Mouse (Mus musculus): ENCODE measurements at regions not wholly inside any gene's neighbourhood (a gene's known extent, or its start where the extent isn't known, plus 50 kb on each side); places are given as distances from the start of the nearest gene placed in this dataset.
"Not testable (repeated sequence)": the region's sequence is repeated elsewhere in the genome, so short reads cannot be mapped to it uniquely, and the experiment has no call there.

DNA sequence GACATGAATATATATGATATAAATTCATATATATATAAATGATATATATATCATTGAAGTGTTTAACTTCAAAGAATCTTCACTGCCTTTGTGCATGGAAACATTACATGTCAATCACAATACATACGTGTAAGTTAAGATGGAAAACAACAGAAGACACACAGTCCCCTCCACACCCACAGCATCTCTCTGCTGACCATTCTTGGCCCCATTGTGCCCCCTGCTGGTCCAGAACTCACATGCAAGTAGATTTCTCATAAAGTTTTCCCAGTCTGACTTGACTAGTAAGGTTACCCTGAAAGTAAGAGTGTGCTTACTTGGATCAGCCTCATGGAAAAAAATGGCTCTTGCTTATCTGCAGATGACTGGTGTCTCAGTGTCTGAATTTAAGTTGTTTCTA, 926.3 kb upstream of the Zfp386 start:
- in situ Hi-C loops (cut with MboI, MseI) = no loop called here

DNA sequence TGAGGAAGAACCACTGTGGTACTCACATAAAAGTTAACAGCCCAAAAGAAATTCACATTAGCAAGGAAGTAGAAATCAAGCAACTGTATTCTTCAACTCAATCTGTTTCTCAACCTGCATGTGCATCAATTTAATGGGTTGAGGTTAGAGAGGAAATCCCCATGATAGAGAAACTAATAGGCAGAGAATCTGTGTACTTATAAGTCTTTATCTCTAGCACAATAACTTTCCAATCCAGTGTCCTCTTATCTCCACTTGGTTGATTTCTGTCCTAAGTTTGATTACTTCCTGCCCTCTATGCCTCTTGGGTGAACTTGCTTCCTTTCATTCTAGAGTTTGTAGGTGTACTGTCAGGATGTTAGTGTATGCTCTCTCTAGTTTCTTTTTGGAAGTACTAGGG, 925.6 kb upstream of the Zfp386 start:
- in situ Hi-C loops (cut with MboI, MseI) = no loop called here

DNA sequence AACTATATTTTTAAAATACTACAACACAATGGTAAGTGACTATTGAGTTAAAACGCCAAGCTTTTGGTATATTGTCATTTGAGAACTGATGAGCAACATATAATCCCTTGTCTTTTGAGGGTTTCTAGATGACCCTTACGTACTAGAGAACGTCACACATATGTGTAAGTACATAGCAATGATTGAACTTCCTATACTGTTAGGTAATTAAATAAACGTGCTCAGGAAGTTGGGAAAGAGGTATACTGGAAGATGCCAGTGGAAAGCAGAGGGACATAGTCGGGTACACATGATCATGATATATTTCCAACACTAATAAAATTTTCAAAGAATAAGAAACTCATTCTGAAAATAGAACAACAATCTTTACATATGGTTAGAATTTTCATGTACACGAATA, 914.6 kb upstream of the Zfp386 start:
- in situ Hi-C loops (cut with MboI, MseI) = not testable (repeated sequence)

DNA sequence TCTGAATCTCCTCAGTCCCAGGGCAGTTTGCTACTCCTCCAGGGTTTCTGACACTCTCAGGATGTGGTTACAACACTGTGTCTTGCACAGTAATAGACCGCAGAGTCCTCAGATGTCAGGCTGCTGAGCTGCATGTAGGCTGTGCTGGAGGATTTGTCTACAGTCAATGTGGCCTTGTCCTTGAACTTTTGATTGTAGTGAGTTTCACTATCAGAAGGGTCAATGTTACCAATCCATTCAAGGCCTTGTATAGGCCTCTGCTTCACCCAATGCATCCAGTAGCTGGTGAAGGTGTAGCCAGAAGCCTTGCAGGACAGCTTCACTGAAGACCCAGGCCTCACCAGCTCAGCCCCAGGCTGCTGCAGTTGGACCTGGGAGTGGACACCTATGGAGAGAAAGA, 902.1 kb upstream of the Zfp386 start:
- in situ Hi-C loops (cut with MboI, MseI) = not testable (repeated sequence)

DNA sequence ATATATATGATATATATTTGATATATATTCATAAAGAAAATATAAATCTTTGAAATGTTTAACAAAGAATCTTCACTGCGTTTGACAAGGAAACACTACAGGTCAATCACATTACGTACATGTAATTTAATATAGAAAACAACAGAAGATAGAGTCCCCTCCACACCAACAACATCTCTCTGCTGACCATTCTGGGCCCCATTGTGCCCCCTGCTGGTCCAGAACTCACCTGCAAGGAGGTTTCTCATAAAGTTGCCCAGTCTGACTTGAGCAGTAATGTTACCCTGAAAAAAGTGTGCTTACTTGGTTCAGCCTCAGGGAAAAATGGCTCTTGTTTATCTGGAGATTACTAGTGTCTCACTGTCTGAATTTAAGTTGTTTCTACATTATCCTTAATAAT, 901.1 kb upstream of the Zfp386 start:
- in situ Hi-C loops (cut with MboI, MseI) = not testable (repeated sequence)

DNA sequence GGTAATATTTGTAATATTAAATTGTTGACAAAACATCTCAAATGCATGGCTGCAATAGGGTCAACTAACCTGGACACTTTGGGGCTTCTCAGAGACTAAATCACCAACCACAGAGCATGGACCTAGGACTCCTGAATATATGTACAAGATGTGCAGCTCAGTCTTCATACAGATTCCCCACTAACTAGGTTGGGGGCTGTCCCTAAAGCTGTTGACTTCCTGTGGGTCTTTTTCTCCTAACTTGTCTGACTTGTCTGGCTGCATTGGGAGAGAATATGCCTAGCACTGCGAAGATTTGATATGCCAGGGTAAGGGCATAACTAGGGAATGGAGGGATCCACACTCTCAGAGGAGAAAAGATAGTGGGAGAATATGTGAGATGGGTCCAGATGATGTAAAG, 895.6 kb upstream of the Zfp386 start:
- in situ Hi-C loops (cut with MboI, MseI) = not testable (repeated sequence)

DNA sequence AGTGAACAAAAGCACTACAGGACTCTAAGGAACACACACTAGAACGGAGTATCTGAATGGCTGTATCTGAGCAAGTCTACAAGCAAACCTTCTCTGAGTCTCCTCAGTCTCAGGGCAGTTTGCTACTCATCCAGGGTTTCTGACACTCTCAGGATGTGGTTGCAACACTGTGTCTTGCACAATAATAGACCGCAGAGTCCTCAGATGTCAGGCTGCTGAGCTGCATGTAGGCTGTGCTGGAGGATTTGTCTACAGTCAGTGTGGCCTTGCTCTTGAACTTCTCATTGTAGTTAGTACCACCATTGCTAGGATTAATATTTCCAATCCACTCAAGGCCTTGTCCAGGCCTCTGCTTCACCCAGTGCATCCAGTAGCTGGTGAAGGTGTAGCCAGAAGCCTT, 889.3 kb upstream of the Zfp386 start:
- in situ Hi-C loops (cut with MboI, MseI) = not testable (repeated sequence)

DNA sequence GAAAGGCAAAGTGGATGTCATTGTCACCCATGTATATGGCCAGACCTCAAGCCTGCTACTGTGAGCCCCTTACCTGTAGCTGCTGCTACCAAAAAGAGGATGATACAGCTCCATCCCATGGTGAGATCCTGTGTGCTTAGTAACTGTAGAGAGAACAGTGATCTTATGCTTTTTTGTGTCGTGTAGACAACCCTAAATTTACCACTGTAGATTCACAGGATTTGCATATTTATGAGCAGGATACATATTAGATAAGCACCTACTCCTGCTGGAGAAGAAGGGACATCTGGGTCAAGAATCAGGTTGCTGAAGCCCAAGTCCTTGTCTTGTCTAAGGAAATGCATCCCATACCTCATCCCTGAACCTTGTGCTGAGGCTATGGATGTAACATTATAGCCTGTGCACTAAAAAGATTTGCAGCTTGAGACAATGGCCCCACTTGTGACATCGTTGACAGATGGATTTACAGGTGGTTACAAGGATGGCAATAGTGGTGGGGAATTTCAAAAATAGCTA, 888.7 kb upstream of the Zfp386 start:
- in situ Hi-C loops (cut with MboI, MseI) = not testable (repeated sequence)

DNA sequence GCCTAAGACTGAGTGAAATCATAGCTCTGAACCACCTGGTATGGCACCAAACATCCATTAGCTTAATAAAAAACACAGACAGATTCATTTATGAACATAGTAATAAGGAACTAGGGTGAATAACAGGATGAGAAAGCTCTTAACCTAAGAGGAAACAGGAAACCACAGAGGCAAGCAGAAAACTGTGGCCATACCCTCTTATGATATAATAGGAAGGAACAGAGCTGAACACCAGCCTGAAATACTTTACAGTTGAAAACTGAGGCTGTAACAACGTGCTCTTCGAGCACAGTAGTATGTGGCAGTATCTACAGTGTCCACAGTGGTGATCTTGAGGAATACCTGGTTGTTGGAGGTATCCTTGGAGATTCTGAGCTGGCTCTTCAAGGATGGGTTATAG, 882.0 kb upstream of the Zfp386 start:
- in situ Hi-C loops (cut with MboI, MseI) = not testable (repeated sequence)

DNA sequence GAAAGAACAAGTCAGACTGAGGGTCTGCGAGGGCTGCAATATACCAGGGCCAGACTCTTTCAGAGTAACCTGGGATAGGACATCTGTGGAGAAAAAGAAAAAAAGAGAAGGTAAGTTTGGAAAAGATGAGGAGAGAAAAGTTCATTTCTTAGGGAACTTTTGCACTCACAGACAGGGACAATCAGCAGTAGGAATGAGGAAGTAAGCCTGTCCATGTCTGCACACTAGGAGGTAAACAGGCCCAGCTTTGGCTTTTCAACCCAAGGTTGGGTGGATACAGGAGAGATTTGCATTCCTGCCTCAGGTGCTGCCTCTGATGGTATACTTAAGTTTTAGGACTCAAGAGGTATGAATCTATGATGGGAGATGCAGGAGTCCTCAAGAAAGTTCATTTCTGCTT, 881.5 kb upstream of the Zfp386 start:
- in situ Hi-C loops (cut with MboI, MseI) = not testable (repeated sequence)

DNA sequence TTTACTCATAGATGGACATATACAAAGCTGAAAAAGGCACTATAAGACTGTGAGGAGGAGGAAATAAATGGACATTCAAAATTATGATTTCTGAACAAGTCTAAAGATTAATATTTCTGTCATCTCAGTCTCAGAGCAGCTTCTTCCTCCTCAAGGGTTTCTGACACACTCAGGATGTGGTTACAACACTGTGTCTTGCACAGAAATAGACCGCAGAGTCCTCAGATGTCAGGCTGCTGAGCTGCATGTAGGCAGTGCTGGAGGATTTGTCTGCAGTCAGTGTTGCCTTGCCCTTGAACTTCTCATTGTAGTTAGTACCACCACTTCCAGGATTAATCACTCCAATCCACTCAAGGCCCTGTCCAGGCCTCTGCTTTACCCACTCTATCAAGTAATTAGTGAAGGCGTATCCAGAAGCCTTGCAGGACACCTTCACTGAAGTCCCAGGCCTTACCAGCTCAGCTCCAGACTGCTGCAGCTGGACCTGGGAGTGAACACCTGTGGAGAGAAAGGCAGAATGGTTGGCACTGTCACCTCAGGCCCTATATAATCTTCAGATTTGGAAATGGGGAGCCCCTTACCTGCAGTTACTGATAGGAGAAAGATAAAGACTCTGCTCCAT, 853.9 kb upstream of the Zfp386 start:
- in situ Hi-C loops (cut with MboI, MseI) = loop anchor here (5.0 kb wide), 1 partner anchor 34 kb away; no protein-coding TSS in a partner anchor

DNA sequence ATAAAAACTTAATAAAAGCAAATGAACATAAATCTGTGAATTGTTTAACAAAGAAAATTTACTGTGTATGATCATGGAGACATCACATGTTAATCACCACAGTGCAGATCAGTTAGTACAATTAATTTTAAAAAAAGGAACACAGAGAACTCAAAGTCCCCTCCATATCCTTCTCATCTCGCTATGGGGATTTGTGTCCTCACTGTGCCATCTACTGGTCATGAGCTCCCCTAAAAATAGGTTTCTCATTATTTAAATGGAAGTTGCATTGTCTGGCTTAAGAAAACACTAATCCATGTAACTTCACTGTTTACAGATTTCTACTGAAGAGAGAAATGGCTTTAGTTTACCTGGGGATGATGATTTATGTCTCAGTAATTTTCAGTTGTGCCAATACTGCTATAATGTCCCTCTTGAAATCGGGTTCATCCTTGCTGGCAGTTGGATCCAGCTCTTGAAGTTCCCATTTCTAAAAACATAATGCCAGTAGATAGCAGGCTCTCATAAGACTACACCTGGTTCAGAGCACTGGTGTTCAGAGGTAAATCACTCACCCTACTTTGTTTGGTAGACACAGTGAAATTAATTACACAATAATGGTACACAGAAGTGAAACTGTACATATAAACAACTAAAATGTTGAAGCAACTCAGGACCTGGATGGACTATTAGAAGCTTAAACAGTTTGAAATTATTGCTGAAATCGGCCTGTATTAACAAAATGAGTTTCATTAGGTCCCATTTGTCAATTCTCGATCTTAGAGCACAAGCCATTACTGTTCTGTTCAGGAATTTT, 850.0 kb upstream of the Zfp386 start:
- in situ Hi-C loops (cut with MboI, MseI) = no loop called here

DNA sequence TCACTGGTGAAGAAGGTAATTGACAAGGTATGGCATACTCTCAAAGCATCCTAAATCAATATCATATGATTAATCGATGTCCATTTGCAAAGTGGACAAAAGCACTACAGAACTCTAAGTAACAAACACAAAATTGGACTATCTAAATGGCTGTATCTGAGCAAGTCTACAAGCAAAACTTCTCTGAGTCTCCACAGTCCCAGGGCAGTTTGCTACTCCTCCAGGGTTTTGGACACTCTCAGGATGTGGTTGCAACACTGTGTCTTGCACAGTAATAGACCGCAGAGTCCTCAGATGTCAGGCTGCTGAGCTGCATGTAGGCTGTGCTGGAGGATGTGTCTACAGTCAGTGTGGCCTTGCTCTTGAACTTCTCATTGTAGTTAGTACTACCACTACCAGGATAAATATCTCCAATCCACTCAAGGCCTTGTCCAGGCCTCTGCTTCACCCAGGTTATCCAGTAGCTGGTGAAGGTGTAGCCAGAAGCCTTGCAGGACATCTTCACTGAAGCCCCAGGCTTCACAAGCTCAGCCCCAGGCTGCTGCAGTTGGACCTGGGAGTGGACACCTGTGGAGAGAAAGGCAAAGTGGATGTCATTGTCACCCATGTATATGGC, 839.6 kb upstream of the Zfp386 start:
- in situ Hi-C loops (cut with MboI, MseI) = not testable (repeated sequence)

DNA sequence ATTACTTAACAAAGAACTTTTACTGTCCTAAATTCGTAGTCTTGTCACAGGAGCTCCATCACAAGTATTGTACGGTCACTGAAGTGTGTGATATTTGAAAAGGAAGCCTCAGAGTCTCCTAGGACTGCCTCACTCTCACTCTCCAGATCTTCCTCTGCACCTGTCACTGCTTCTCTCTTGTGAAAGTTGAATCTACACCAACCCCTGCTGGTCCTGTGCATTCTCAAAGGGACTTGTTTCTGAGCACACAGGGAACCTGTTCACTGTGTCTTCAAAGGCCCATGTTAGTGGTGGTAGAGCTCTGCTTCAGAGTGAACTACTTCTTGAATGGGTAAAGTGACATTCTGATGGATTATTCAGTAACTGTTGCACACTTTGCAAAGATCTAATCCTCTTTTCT, 824.9 kb upstream of the Zfp386 start:
- in situ Hi-C loops (cut with MboI, MseI) = no loop called here

DNA sequence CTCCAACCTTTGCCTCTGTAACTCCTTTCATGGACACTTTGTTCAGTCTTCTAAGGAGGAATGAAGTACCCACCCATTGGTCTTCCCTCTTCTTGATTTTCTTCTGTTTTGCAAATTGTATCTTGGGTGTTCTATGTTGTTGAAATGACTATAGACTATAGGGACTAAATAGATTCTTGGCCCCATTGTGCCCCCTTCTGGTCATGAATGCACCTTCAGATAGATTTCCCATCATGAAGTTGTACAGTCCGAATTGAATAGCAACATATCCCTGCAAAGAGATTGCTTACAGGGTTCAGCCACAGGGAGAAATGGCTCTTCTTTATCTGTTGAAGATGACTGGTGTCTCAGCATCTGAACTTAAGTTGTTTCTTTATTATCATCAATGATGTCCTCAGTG, 817.6 kb upstream of the Zfp386 start:
- in situ Hi-C loops (cut with MboI, MseI) = loop anchor here (5.0 kb wide), 1 partner anchor 38 kb away; no protein-coding TSS in a partner anchor

DNA sequence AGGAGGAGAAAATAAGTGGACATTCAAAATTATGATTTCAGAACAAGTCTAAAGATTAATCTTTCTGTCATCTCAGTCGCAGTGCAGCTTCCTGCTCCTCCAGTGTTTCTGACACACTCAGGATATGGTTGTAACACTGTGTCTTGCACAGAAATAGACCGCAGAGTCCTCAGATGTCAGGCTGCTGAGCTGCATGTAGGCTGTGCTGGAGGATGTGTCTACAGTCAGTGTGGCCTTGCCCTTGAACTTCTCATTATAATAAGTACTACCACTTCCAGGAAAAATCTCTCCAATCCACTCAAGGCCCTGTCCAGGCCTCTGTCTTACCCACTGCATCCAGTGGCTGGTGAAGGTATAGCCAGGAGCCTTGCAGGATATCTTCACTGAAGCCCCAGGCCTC, 804.9 kb upstream of the Zfp386 start:
- in situ Hi-C loops (cut with MboI, MseI) = not testable (repeated sequence)

DNA sequence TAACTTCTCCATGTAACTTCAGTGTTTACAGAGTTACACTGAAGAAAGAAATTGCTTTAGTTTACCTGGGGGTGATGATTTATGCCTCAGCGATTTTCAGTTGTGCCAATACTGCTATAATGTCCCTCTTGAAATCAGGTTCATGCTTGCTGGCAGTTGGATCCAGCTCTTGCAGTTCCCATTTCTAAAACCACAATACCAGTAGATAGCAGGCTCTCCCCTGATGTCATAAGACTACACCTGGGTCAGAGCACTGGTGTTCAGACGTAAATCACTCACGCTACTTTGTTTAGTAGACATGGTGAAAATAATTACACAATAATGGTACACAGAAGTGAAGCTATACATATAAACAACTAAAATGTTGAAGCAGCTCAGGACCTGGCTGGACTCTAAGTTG, 800.2 kb upstream of the Zfp386 start:
- in situ Hi-C loops (cut with MboI, MseI) = not testable (repeated sequence)

DNA sequence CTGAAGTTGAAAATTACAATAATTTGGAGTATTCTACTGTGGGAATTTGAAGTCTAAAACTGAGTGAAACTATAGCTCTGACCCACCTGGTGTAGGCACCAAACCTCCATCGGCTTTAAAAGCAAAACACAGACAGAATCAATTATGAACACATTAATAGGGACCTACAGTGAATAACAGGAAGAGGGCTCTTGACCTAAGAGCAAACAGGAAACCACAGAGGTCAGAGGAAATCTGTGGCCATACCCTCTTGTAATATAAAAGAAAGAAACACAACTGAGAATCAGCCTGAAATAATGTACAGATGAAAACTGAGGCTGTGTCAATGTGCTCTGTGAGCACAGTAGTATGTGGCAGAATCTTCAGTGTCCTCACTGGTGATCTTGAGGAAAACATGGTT, 789.7 kb upstream of the Zfp386 start:
- in situ Hi-C loops (cut with MboI, MseI) = no loop called here

DNA sequence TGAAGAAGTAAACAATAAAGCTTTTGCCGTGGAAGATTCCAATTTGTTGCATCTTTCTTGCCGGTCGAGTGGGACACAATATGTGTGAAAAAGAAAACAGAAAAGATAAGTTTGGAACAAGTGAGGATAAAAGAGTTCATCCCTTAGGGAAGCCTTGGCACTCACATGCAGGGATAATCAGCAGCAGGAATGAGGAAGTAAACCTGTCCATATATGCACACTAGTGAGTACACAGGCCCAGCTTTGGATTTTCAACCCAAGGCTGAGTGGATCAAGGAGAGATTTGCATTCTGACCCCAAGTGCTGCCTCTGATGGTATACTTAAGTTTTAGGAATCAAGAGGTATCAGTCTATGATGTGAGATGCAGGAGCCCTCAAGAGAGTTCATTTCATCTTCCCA, 788.8 kb upstream of the Zfp386 start:
- in situ Hi-C loops (cut with MboI, MseI) = no loop called here

DNA sequence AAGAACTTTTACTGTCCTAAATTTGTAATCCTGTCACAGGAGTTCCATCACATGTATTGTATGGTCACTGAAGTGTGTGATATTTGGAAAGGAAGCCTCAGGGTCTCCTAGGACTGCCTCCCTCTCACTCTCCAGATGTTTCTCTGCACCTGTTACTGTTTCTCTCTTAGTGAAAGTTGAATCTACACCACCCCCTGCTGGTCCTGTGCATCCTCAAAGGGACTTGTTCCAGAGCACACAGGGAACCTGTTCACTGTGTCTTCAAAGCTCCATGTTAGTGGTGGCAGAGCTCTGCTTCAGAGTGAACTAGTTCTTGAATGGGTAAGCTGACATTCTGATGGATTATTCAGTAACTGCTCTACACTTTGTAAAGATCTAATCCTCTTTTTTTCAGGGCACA, 785.1 kb upstream of the Zfp386 start:
- in situ Hi-C loops (cut with MboI, MseI) = not testable (repeated sequence)

DNA sequence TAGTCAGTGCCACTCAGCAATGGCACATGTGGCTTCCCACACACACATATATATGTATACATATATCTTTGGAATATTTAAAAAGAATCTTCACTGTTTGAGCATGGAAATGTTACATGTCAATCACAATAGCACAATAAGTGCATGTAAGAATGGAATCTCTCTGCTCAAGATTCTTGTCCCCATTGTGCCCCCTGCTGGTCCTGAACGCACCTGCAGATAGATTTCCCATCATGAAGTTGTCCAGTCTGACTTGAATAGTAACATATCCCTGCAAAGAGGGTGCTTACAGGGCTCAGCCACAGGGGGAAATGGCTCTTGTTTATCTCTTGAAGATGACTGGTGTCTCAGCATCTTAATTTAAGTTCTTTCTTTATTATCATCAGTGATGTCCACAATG, 770.8 kb upstream of the Zfp386 start:
- in situ Hi-C loops (cut with MboI, MseI) = not testable (repeated sequence)

DNA sequence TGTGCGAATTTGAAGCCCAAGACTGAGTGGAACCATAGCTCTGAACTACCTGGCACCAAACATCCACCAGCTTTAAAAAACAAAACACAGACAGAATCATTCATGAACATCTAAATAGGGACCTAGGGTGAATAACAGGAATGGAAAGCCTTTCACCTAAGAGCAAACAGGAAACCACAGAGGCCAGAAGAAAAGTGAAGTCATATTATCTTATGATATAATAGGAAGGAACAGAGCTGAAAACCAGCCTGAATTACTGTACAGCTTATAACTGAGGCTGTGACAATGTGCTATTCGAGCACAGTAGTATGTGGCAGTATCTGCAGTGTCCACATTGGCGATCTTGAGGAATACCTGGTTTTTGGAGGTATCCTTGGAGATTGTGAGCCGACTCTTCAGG, 753.8 kb upstream of the Zfp386 start:
- in situ Hi-C loops (cut with MboI, MseI) = not testable (repeated sequence)

DNA sequence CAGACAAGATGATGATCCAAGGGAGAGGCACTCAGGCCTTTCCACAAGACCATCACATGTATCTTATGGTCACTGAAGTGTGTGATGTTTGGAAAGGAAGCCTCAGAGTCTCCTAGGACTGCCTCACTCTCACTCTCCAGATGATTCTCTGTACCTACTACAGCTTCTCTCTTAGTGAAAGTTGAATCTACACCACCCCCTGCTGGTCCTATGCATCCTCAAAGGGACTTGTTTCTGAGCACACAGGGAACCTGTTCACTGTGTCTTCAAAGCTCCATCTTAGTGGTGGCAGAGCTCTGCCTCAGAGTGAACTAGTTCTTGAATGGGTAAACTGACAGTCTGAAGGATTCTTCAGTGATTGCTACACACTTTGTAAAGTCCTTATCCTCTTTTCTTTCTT, 749.5 kb upstream of the Zfp386 start:
- in situ Hi-C loops (cut with MboI, MseI) = not testable (repeated sequence)
